Mouse (Mus musculus): ENCODE results near the gene Colca2.

The Colca2 gene

DNA sequence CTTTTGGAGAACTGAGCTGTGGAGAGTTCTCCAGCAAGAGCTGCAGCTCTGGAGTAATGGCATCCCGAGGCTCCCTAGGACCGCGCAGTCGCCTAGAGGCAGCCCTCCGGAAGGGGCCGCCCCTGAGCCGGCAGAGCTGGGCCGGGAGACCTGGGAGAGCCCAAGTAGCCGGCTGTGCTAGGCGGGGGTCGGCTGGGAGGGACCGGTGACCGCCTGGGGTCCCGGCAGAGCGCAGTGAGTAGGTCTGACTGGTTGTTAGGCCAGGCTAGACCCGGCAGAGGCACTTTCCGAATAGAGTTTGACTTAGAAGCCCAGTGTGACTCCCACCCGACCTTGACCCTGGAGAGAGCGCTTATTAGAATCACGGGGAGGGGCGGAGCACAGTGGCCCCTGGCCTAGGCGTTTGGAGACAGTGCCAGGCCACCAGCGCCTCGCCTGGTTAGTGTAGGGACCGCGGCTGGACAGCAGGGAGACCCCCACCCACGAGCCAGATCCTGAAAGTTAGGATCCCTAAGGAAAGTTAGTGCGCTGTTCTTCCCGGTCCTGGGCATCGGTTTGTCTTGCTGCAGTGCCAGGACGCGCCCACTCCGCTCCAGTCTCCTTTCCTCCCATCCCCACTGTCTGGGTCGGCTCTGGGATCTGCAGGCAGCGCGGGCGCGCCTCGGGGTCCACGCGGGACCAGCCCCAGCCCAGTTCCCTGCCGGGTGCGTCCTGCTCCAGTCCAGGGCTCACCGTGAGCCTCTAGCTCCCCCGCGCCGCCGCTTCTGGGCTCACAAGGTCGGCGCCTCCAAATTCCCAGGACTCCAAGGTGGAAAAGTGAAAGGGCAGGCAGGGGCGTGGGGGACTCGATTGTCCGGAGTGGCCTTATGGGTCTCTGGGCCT, at the start of gene Colca2:
TSS of gene Colca2 (minus strand) at position 70 of the 882 bp plus-strand sequence.
- DNase-seq (ENCODE audit: low spot score in 2 of 2) = peak; percentile 71 to 81

DNA sequence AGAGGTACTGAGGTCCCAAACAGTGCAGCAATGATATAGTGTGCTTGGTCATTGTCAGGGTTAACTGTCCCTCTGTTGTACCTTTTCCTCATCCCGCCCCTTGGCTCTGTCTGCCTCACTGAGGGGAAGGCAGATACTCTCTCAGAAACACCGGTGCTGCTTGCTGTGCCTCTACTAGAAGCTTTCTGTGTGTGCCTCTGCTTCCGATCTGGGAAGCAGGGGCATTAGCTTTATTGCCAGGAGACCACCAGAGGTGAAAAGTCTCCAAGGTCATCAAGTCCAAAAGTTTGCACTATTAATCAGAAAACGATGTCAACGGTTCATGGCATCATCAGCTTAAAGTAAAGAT, 49.2 kb upstream of the Colca2 start:
- no peak for DNase-seq (ENCODE audit: low spot score in 2 of 2)

DNA sequence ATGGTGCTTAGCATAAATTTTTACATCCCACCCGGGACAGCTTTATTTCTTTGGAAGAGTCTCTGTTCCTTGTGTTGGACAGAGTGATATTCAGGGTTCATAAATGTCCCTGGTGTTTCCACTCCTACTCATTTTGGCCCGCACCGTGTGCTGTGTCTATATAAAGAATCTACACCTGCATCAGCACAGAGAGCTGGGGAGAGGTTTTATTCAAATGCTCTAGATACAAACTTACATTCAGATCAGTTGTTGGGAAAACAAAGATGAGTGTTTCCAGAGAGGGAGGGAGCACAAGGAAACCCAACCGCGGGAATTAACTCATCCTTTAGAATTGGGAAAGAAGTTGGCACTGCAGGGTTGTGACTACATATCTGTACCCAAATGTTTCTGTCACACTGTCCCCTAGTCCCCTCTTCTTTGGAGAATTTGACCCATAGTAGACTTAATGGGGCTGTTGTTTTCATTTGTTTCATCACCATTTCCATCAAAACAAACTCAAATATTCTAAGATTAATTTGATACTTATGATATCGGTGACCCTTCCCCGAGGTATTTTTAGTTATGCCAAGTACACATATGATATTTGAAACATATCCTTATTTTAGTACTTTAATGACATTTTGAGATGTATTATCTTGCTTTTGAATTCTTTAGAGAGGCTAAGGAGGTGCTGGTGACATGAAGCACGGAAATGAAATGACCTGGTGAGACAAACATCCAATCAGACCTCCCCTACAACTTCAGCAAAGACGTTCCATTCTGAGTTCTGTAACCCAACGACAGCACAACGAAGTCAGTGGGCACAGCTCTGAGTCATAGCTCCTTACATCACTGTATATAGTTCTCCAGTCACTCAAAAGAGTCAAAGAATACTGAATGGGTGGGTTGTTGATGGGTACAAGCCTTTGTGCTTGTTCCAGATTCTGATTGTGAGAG, 48.5 kb upstream of the Colca2 start:
- DNase-seq (ENCODE audit: low spot score in 2 of 2) = no peak

DNA sequence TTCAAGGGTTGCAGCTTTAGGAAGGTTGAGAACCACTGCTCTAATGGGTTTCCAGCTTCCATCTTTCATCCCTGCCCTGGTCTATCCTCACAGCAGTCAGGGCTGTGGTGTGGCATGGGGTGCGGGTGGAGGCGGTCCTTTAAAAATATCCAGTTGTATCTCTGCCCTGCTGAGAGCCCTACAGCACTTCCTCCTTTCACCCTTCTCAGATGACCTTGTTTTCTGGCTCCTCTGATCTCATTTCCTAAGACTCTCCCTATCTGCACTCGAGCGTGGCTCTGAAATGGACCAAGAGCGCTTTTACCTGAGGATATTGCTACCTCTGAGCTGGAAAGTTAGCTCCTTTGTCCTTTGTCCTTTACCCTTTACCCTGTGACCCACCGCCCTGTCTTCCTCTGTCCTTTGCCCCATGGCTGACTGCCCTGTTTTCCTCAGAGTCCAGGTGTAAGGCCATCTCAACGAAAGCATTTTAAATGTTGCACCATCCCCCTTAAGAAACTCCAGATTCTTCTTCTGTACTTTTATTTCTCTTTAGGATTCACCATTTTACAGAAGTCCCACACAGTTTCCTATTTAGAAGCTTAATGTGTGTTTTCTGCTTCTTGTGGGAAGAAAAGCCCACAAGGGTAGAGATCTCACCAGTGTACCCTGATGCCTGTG, 46.2 kb upstream of the Colca2 start:
- no peak for DNase-seq (ENCODE audit: low spot score in 2 of 2)

DNA sequence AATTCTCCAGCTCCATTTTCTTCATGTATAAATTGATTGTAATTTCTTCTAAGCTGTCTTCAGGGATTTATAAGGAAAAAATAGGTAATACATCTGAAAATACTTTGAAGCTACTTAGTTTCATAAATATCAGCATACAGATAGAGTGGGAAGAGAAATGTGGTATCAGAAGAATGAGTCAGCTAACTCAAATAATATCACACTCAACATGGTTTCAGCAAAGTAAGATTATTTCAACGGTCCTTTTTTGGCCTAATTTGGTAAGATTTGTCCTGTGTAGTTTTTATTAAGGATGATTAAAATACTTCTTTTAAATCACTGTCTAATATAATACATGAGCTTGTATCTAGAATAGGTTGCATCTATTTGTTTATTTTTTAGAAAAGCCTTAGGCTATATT, 41.7 kb upstream of the Colca2 start:
- no peak for DNase-seq (ENCODE audit: low spot score in 2 of 2)

DNA sequence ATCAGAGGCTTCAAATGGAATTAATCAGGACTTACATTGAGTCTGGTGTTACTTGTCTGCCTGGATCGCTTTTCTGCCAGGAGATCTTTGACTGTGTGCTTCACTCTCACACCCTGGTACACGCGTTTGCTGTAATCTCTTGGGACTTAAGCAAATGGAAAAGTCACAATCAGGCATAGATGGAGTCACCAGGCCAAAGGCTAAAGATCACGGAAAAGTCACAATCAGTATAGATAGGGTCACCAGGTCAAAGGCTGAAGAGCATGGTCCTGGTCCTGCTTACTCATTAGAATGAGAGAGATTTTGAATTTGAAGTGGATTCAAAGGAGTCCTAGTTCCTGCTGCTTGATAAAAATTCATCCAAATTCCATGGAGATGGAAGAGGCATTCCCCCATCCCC, 39.9 kb upstream of the Colca2 start:
- no peak for DNase-seq (ENCODE audit: low spot score in 2 of 2)

DNA sequence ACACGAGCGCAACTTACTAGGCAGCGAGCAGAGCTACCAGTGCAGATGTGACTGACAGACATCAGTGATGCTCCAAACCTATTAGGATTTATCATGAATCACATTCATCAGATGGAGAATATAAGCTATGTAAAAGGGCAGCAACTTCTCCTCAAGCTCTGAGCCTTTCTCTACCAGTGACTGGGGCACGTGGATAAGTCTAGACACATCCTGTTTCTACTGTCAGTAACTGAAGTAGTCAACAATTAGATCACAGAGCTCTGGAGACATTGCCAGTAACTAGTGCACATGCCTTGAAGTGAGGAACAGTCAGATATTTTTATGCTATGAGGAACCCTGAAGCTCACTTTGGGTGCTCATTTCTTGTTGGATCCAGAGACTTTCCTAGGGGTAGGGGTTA, 39.0 kb upstream of the Colca2 start:
- DNase-seq (ENCODE audit: low spot score in 2 of 2) = no peak

DNA sequence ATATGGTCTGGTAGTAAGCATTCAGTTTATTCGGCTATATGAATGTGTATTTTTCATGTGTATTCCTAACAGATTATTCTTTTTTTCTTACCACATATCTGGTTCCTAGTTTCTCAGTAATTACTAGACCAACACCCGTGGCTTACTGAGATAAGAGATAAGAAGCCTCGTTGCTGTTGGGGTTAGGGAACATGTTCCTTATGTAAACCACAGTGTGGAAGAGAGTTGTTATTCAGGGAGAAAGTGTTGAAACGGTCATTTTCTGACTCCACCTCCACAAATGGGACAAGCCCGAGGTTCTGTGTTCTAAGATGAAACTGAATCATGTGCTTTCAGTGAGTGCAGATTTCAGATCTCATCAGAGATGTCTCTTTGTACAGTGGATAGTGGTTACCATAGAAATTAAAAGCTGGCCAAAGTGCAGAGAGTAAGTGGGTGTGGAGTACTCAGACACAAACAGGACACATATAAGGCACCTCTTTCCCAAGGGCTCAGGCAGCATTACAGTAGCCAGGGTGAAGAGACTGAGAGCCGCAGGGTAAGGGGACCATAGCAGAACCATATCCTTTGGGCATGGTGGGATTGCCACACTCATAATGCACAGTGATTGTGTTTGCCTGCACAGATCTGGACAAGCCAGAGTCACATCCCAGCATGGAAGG, 37.2 kb upstream of the Colca2 start:
- DNase-seq (ENCODE audit: low spot score in 2 of 2) = no peak

DNA sequence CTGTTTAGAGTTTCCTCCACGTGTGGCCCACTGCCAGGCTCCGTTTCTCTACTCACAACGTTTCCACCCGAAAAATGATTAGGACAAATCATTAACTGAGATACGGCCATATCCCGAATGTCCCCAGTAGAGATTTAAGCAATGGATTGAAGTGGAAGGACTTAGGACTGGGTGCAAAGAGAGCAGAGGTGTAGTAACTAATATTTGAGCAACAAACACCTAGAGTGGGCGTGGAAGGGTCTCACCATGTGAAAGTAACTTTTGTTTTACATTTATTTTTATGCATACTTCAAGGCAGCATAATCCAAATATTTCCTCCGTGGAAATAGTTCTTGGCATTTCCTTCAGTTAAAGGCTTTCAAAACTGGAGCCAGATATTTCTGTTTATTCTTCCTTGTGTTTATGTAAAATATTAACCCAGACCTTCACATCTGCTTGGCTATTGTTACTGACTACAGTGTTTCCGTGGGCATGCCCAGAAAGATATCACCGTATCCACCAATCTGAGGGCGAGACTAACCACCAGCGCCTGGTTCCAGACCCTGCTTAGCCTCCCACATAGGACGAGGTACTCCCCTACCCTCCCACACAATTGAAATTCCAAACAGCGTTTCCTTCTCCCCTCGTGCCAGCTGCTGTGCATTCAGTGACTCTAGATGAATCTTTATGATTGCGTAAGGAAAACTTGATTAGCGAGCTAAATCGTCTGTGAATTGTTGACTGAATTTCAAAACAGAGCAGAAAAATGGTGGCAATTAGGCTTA, 34.4 kb upstream of the Colca2 start:
- DNase-seq (ENCODE audit: low spot score in 2 of 2) = no peak

DNA sequence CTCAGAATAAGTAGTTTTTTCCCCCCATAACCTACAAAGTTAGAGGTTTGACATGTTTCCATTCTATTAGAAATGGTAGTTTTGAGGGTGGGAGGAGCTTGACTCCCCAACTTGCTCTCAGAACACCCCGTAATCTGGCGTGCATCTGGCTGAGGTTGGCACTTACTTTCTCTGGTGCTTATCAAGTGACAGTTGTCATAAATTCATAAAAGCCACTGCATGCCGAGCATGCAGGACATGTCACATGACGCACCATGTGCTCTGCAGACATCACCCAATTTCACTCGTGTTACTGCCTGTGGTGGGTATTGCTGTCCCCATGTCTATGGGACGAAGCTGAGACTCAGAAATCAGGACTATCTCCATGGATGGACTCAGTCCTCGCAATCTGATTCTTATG, 32.1 kb upstream of the Colca2 start:
- DNase-seq (ENCODE audit: low spot score in 2 of 2) = no peak

DNA sequence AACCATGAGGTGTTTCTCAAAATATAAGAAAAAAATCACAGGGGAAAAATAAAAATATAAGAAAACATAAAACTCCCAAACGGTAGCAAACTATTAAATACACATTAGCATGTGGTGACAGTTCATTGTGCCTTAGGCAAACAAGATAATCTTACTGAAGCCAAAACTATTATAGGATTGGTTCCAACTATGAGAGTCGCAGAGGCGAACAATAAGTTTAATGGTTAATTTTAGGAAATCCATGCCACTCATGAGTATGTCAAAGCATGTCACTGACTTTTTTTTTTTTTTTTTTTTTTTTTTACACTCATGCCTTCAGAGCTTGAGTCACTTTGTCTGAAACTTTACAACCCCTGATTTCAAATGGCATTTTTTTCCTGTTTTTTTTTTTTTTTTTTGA, 28.0 kb upstream of the Colca2 start:
- no peak for DNase-seq (ENCODE audit: low spot score in 2 of 2)

DNA sequence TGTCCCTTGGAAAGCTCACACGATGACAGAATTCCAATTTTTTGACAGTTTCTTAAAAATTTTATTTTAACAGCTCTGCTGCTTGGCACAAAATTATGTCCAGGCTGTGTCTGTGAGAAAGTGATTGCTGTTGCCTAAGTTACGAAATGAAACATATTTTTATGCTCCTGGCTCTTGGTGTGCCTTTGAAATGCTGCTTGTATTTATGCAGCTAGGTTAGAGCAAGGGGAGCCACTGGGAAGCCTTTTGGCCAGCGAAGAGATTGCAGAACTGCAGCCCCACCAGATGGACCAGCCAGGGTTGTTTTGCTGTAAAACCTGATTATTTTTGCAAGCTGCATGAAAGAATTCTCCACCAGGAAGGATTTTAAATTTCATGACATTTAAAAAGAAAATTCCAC, 26.8 kb upstream of the Colca2 start:
- peak; percentile 53 to 76 for DNase-seq (ENCODE audit: low spot score in 2 of 2)

DNA sequence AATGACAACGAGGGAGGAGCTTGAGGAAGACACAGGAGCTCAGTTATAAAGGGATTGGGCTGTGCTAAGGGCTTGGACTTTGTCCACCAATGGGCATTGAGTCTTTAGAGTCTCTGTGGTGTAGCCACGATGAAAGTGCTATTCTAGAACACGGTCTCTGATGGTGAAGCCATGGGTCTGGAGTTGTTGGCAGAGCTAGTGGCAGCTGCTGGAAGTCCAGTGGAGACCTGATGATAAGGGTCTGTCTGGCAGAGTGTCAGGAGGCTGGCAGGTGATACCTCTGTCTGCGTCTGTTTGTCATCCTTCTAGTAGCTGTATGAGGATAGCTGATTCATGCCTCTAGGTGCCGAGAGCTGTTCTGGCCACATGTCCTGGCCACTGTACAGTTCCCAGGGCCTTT, 25.6 kb upstream of the Colca2 start:
- DNase-seq (ENCODE audit: low spot score in 2 of 2) = no peak

DNA sequence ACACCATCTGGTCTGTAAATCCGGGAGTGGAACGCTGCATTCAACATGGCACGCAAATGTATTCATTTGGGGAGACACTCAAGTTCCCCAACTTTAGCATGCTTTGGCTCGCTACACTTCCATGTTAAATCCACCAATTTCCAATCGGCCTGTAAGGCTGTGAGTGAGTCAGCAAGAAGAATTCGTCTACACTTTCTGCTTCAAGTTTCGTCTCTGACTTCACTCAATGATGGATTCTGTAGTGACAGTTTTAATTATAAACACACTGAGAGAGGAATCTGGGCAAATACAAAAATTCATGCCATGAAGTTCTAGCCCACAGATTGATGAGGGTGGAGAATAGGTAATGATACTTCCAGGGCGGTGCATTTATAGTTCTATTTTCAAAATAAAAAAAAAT, 15.2 kb upstream of the Colca2 start:
- no peak for DNase-seq (ENCODE audit: low spot score in 2 of 2)

DNA sequence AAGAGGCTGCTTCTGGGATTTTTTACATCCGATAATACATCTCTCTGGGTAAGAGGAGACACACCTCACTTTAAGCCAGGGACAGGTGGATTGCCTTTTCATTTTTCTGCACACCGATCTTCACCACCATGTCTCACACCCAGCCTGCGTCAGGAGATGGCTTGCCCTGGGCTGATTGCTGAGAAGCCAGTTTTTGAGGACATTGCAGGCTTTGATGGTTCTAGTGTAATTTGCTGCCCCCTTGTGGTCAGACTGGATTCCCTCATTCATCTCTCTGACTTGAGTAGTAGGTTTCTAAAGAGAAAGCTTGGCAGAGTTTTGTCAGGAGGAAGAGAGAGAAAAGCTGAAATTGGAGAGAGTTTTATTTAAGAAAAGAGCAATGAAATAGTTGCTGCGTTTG, 14.3 kb upstream of the Colca2 start:
- DNase-seq (ENCODE audit: low spot score in 2 of 2) = peak; percentile 88 to 89

DNA sequence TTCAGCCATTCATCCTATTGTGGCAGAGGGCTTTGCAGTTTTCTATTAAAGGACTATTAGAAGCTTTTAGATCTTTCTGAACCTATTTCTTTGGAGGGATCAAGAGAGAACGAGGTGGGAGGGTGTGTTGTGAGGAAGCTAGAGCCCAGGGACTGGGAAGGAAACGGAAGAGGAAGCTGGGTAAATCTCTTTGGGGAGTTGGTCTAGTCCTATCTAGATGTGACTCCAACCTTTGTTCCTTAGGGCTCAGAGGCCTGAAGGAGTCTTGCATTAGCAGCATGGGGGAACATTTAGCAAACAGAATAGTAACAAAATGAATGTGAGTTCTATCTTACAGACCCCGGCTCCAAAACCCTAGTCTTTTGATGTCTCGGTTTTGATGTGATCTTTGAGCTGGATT, 12.6 kb upstream of the Colca2 start:
- no peak for DNase-seq (ENCODE audit: low spot score in 2 of 2)

DNA sequence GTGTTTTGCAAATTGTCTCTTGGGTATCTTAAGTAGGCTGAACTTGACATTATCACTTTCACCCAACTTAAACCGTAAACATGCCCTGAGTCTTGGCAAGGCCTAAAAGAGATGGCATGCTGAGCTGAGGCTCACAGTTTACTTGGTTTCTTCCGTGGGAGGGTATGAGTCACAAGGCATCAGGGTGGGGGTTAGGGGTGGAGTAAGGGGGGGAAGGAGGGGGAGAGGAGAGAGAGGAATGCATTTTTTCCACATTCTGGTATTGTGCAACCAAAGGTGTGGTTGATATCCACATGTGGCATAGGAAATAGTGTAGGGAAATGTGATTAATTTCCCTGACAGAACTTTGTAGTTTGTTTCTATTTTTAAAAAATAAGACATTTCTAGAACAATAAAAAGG, 7.7 kb upstream of the Colca2 start:
- no peak for DNase-seq (ENCODE audit: low spot score in 2 of 2)

DNA sequence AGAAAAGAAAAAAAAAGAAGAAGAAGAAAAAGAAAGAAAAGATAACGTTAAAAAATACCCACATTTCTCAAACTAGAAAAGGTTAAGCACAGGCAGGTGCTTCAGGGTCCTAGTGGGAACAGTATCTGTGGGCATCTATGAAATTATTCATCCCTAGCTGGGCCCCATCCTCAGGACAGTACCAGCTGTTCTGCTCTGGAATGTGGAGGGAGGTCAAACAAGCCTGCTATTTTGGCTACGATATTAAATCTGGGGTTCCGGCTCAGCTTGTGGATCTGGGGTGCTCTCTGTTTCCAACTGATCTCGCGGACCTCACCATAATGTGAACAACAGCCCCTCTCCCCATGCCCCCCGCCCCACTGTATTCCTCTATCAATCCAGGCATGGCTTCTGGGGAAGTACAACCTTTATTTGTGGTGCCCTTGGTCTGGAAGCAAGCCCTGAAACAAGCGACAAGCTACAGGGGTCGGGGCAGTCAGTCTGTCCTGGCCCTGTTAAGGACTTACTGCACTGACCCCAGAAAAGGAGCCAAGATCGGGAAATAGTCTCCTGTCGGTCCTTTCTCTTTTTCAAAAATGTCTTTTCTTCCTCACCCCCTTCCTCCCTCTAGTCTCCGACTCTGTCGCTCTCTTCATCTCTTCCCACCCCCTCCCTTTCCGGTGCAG, 403 bp downstream of the Colca2 start:
- no peak for DNase-seq (ENCODE audit: low spot score in 2 of 2)

DNA sequence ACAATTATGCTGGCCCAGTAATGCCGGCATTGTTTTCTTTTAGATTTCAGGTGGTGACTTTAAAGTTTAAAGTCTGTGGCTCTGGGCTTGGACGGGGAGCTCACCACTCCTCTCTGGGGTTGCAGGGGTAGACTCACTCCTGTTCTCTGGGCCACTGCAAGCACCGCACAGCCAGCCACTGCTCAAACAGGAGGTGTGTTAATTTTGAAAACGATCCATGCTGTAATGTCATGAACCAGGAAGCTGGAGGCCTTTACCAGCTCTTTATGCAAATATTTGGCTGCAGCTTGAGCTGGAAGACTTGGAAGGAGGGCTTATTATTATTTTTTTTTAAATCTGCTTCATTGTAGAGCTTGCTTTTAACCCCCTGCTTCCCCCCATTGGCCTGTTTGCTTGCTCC, 3.7 kb downstream of the Colca2 start:
- DNase-seq (ENCODE audit: low spot score in 2 of 2) = no peak

DNA sequence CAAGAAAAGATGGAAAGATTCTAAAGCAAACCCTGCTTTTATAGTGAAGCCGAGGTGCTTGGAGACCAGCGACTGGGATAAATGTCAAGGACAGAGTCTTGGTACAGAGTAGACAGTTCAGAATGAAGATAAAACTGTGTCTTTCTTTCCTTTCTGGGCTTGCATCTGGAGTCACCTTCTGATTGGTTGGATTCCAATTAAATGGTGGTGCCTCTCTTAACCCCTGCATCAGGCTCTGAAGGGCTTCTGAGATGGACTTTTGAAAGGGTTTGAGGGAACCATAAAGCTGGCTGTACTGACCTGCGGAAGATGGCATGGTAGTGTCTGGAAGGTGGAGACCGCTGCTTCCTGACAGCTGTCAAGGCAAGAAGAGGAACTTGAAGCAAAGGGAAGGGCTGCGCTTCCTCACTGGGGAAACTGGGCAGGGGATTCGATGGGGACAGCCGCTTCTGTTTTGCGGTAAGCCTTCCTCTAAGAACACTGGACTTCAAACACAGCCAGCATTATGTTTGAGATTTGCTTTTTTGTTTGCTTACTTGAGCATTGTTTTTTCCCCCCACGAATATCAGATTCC, 4.7 kb downstream of the Colca2 start:
- peak in 1 of 2 experiments; percentile 36 for DNase-seq (ENCODE audit: low spot score in 2 of 2)
